Mouse (Mus musculus) bone marrow macrophage, adult 2 months (primary cell): ENCODE measurements around the gene Atad3a. TPM values are rescaled to one million over a fixed set of nuclear protein-coding genes. Genes with fewer than 3 reads are reported as not detected.

ENCODE experiments used
- H3K27ac ChIP-seq: 2 replicates; pipeline ENCODE4 v1.5.1; 2012; ENCODE audit warnings: low read depth, low read length; ENCODE audit not compliant: insufficient read depth
- H3K4me1 ChIP-seq: 2 replicates; pipeline ENCODE4 v1.6.1; 2012; ENCODE audit warnings: low read length; ENCODE audit not compliant: control insufficient read depth, insufficient read depth
- H3K4me3 ChIP-seq: 2 replicates; pipeline ENCODE4 v1.5.1; 2012; ENCODE audit warnings: mild to moderate bottlenecking, low read length, moderate library complexity; ENCODE audit not compliant: insufficient read depth
- CTCF ChIP-seq: IDR thresholded peaks from 2 replicates; pipeline ENCODE4 v1.5.1; 2012; ENCODE audit warnings: low read depth, mild to moderate bottlenecking, low read length, moderate library complexity
- POLR2A ChIP-seq: IDR thresholded peaks from 2 replicates; pipeline ENCODE4 v1.6.1; 2012; ENCODE audit warnings: mild to moderate bottlenecking, low read depth, low read length, borderline replicate concordance
- polyA plus RNA-seq: library from polyadenylated mRNA; stranded (reverse); fragments of >200 nt; gene quantifications from 2 replicates; pipeline ENCODE4 v1.2.4, GENCODE M21; 2012; ENCODE audit not compliant: missing spikeins, insufficient read depth, insufficient read length

Gene Atad3a
- polyA plus RNA-seq, 1 experiment: 19.1 TPM

DNA sequence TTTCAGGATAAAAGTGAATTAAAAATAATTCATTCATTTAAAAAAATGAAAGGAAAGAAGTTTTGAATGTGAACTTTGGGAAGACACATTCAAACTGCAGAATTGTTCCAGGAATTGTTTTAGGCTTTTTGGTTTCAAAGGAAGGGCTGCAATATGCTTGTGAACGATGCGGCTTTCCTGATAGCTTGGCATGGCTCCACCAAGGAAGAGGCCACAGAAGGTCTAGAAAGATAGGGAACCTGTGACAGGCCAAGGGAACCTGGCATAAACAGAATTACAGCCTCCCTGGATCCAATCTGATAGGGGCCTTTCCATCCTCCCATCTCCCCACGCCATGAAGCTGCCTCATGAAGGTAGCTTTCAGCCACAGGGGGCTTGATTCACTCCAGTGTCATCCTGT is 27.4 kb upstream of the Atad3a start:
- TF ChIP-seq CTCF: no peak
- no peak for TF ChIP-seq POLR2A
- H3K4me1 ChIP-seq: peaks cover 2% of the 10 kb centered on the region
- H3K27ac ChIP-seq: no peak overlapping the region
- H3K4me3 ChIP-seq: no peak overlapping the region

DNA sequence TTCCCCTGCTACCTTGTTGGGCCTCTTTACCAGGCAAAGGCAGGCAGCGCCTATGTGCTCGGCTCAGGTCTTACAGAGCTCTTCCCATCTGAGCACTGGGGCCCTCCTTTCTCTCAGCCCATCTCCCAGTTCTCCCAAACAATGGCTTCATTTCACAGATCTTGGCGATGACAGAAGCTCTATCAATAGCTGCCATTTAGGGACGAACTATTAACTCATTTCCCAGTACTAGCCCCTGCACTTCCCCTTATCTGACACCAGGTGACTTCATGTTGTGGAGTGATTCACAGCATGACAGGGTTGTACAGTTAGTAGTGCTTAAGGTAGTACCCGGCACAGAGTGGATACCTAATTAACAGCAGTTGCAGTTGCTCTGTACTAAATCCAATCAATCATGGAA is 24.9 kb upstream of the Atad3a start, which contains the start of gene Tmem88b:
Tmem88b (minus strand) TSS at position 56 of the 400 bp plus-strand sequence.
- no peak within 1 kb of the TSS for H3K27ac ChIP-seq
- H3K4me3 ChIP-seq: peak within 1 kb of the TSS; percentile 75; the same call in 1 of the 2 replicates

DNA sequence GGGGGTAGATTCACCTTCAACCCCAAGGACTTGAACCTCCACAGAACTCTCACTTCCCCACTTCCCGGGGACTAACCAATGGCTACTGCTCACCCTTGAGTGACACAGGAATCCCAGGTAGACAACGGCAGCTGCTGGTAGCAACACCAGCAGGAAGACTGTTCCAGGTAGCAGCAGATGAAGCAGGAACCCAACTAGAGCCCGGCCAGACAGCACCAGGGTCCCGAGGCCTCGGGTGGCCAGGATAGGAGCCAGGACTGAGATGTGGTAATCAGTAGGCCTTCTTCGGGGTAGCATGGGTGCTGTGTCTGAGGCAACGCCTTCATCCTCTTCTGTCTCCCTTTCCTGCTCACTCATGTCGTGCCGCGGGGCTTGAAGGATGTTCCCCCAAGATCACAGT is 24.4 kb upstream of the Atad3a start:
- Histone ChIP-seq H3K27ac (no peak overlapping the region), H3K4me3 (no peak overlapping the region), H3K4me1 (peaks cover 2% of the 10 kb centered on the region)
- TF ChIP-seq CTCF (no peak), POLR2A (no peak)

More for the DNA sequence above, 24.9 kb upstream of the Atad3a start, which contains the start of gene Tmem88b:
- TF ChIP-seq CTCF (no peak), POLR2A (no peak)
- H3K4me1 ChIP-seq: peaks cover 2% of the 10 kb centered on the region

DNA sequence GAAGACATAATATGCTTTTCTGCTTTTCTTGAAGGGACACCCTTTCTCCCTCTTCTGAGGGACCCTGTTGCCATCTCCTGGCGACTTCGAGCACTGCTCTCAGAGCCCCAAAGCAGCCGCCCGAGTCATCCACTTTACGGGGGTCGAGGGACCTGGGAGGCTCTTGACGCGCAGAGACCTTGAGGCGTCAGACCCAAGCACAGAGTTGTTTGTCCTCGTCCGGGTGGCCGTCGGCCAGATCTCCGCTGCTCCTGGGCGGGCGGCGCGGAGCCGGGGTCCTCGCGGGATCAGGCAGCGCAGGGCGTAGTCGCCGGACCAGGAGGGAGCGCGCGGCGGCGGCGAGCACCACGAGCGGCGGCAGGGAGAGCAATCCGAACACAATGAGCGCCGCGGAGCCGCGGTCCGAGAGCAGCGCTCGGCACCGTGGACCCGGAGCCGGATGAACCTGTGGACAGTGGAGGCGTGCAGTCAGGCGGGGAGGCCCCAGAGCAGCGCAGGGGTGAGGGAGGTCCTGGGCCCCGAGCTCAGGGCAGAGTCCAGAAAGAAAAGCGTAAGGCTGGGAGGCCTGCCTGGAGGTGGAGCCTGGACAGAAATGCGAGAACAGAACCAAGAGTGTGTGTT is 23.3 kb upstream of the Atad3a start:
- H3K4me3 ChIP-seq: peak overlapping the region; percentile 75
- peaks cover 2% of the 10 kb centered on the region for H3K4me1 ChIP-seq
- TF ChIP-seq POLR2A: no peak
- peak; percentile 39; the same call in 1 of the 2 replicates for TF ChIP-seq CTCF
- no peak overlapping the region for H3K27ac ChIP-seq

DNA sequence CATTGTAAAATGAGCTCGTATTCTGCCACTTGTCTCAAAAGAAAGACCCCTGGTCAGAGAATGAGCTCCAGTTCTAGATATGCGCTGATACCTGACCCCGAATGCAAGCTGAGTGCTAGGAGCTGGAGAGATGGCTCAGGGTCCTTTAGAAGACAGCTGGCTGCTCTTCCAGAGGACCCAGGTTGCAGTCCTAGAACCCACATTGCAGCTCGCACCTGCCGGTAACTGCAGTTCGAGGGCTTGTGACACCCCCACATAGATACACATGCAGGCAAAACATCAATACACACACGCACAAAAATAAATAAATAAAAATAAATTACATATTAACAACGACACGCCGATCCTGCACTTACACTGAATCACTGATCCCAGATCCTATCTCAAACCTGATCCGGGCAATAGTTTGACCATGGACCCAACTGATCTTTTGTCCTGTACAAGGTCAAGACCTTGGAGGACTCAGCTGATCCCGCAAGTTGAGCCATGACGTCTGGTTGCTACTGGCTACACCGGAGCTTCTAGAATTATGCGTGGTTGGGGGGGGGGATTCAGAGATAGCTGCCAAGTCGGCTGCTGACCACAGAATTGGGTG is 22.7 kb upstream of the Atad3a start:
- TF ChIP-seq CTCF (no peak), POLR2A (no peak)
- H3K4me3 ChIP-seq: peak overlapping the region; percentile 75
- no peak overlapping the region for H3K27ac ChIP-seq
- H3K4me1 ChIP-seq: peaks cover 2% of the 10 kb centered on the region

DNA sequence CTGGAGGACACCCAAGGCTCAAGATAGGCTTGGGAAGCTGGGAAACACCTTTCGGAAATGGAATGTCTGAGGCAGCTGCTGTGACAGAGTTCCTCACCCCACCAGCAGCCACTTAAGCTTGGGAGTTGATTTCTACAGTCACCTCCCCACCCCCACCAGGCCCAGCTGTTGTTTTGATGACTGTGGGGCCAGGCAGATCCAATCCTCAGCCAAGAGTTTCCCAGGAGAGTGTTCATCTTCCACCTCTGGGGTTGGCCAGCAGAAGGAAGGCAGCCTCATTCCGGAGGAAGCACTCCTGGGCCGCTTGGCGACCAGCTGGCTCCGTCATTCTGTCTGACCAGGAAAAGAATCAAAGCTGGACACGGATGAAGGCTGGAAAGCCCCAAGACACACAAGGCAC is 20.0 kb upstream of the Atad3a start:
- TF ChIP-seq CTCF: no peak
- TF ChIP-seq POLR2A: no peak
- Histone ChIP-seq H3K4me1 (peaks cover 8% of the 10 kb centered on the region), H3K4me3 (no peak overlapping the region), H3K27ac (no peak overlapping the region)

DNA sequence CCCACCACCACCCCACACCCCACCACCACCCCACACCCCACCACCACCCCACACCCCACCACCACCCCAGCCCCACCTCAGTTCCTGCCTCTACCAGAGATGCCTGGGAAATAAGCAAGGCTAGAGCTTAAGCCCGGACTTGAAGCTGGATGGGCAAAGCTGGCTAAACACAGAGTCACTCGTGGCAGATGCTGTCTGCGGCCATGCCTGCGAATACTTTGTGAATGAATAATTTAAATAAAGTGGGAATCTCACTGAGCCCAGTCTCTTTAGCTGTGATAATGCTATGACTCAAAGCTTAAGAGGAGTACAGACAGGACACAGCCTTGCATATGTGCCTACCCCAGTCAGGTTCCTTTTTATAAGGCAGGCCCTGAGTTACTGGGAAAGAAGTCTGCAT is 18.6 kb upstream of the Atad3a start:
- Histone ChIP-seq H3K4me1 (peaks cover 12% of the 10 kb centered on the region), H3K27ac (no peak overlapping the region), H3K4me3 (no peak overlapping the region)
- TF ChIP-seq POLR2A: no peak
- no peak for TF ChIP-seq CTCF

DNA sequence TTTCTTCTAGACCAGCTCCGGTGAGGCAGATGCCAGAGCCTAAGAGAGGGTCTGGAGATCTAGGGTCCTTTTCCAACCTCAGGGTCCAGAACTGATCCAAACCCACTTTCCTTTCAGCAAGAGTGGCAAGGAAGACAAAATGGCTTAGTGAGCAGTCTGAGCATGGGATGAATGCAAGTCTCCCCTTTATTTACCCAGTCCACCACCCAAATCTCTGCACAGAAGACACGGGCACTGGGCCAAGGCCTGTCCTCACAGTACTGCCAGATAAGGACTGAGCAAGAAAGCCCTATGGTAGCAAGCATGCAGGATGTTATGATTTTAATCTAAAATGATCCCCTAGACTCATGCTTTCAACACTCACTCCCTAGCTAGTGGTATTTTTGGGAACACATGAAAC is 16.9 kb upstream of the Atad3a start:
- no peak for TF ChIP-seq CTCF
- no peak for TF ChIP-seq POLR2A

DNA sequence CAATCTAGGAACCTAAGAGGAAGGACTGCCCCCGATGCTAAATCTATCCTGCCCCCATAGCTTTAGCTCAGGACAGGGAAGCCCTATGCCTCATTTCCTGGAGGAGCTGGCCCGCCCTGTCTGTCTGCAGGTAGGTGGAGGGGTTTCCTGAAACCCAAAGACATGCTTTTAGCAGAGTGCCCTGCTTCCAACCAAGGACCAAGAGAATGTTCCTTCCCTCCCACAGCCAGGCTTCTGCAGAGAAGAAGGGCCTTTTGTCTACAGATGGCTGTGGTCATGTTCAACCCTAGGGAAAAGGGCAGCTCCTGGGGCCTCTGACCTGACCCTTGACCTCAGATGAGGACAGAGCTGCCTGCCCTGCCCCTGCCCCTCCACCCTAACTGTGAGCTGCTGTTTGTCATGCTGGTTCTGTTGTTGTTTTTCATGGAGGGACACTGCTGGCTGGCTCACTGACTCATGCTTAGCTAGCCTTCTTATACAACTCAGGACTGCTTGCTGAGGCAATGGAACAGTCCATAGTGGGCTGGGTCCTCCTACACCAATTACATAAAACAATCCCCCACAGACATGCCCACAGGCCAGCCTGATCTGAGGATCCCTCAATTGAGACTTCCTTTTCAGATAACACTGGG is 15.9 kb upstream of the Atad3a start:
- H3K4me1 ChIP-seq: peaks cover 9% of the 10 kb centered on the region; the same call in 1 of the 2 replicates
- no peak for TF ChIP-seq CTCF
- TF ChIP-seq POLR2A: no peak
- H3K27ac ChIP-seq: no peak overlapping the region
- no peak overlapping the region for H3K4me3 ChIP-seq

More for the DNA sequence above, 16.9 kb upstream of the Atad3a start:
- Histone ChIP-seq H3K27ac (no peak overlapping the region), H3K4me1 (peaks cover 9% of the 10 kb centered on the region; the same call in 1 of the 2 replicates), H3K4me3 (no peak overlapping the region)

DNA sequence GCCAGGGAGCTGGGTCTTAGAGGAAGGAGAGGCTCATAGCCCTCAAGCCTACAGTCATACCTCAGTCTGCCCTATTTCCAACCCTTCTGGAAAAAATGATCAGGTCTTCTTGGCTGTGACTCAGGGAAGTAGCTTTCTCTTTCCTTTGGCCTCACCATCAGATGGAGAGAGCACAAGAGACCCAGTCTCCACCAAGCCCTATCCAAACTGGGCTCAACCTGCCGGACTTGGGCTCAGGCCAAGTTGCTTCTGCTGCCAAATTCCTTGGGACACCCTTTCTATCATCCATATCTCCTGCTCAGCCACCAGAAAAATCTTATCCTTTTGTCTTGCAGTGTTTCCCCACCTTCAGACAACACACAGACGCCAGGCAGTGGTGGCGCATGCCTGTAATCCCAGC is 15.0 kb upstream of the Atad3a start:
- no peak overlapping the region for H3K4me3 ChIP-seq
- H3K4me1 ChIP-seq: peaks cover 9% of the 10 kb centered on the region; the same call in 1 of the 2 replicates
- H3K27ac ChIP-seq: no peak overlapping the region
- TF ChIP-seq POLR2A (no peak), CTCF (no peak)
